Mouse (Mus musculus) midbrain, embryonic 14.5 days (tissue): ENCODE data around the gene Iqcg. TPM values are rescaled to one million over a fixed set of nuclear protein-coding genes. Genes with fewer than 3 reads are reported as not detected.
"Not testable (repeated sequence)": the region's sequence is repeated elsewhere in the genome, so short reads cannot be mapped to it uniquely, and the experiment has no call there.

ENCODE experiments used
- ATAC-seq: fragments of 200-750 bp; cut with Nextera tagmentation; 2 replicates; pipeline ENCODE4 v1.8.0; 2017; ENCODE audit warnings: moderate number of reproducible peaks, moderate library complexity; ENCODE audit not compliant: low FRiP score, low TSS enrichment
- DNase-seq: peaks from one replicate; pipeline ENCODE4 v3.0.0-alpha.2; 2015
- H3K27ac ChIP-seq: fragments of 300-500 bp; sonication (generic); replicated peaks from 2 replicates; pipeline ENCODE4 v1.5.1; 2014; ENCODE audit warnings: mild to moderate bottlenecking, low read depth, low read length, moderate library complexity
- H3K27me3 ChIP-seq: fragments of 300-500 bp; sonication (generic); 2 replicates; pipeline ENCODE4 v1.6.1; 2014; ENCODE audit warnings: low read length, control low read depth, mixed read lengths; ENCODE audit not compliant: control insufficient read depth, insufficient read depth
- H3K36me3 ChIP-seq: fragments of 300-500 bp; sonication (generic); 2 replicates; pipeline ENCODE4 v1.6.1; 2014; ENCODE audit warnings: low read length, control low read depth; ENCODE audit not compliant: control insufficient read depth, insufficient read depth
- H3K4me1 ChIP-seq: fragments of 300-500 bp; sonication (generic); 2 replicates; pipeline ENCODE4 v1.6.1; 2014; ENCODE audit warnings: mild to moderate bottlenecking, antibody characterized with exemption, low read length, control low read depth; ENCODE audit not compliant: control insufficient read depth, insufficient read depth
- H3K4me2 ChIP-seq: fragments of 300-500 bp; sonication (generic); 2 replicates; pipeline ENCODE4 v1.6.1; 2014; ENCODE audit warnings: mild to moderate bottlenecking, low read length, moderate library complexity
- H3K4me3 ChIP-seq: fragments of 300-500 bp; sonication (generic); replicated peaks from 2 replicates; pipeline ENCODE4 v1.5.1; 2014; ENCODE audit warnings: low read depth, low read length
- H3K9ac ChIP-seq: fragments of 300-500 bp; sonication (generic); replicated peaks from 2 replicates; pipeline ENCODE4 v1.6.1; 2014; ENCODE audit warnings: mild to moderate bottlenecking, low read length, moderate library complexity
- H3K9me3 ChIP-seq: fragments of 300-500 bp; sonication (generic); 2 replicates; pipeline ENCODE4 v1.6.1; 2016; ENCODE audit warnings: low read length, control low read depth, mixed read lengths; ENCODE audit not compliant: control insufficient read depth
- WGBS: fragments of 180-500 bp; shearing (Covaris S2); extraction: QIAGEN DNeasy Blood & Tissue Kit; methylation state at CpG from one replicate; pipeline ENCODE4 v1.1.7; 2014; 5-methylcytosine and 5-hydroxymethylcytosine counted together
- polyA plus RNA-seq: library from polyadenylated mRNA; unstranded; fragments of >200 nt; fragmentation: Nextera tagmentation; extraction: Ambion mirVana; gene quantifications from 2 replicates; pipeline ENCODE4 v1.2.1, GENCODE M21; 2014

Iqcg gene
- polyA plus RNA-seq, 1 experiment from 2014 or later, result 6.2 TPM

- no peaks in the 10 kb centered on the region for H3K27me3 ChIP-seq
- H3K9ac ChIP-seq, result no peak overlapping the region
- H3K27ac ChIP-seq, result no peak overlapping the region
- H3K4me3 ChIP-seq, result no peak overlapping the region
- ATAC-seq, result no peak
- H3K4me1 ChIP-seq, result peaks cover 27% of the 10 kb centered on the region
- no peak overlapping the region for H3K4me2 ChIP-seq
- 97% methylated on average over 1 of the region's 1 CpGs for WGBS
- DNase-seq, result no peak
- no peaks in the 10 kb centered on the region for H3K9me3 ChIP-seq
- peaks cover 35% of the 10 kb centered on the region for H3K36me3 ChIP-seq
These were observed 3.5 kb upstream of the Iqcg start for GRCm38 (mm10) chr16:33059471-33059870.

DNA sequence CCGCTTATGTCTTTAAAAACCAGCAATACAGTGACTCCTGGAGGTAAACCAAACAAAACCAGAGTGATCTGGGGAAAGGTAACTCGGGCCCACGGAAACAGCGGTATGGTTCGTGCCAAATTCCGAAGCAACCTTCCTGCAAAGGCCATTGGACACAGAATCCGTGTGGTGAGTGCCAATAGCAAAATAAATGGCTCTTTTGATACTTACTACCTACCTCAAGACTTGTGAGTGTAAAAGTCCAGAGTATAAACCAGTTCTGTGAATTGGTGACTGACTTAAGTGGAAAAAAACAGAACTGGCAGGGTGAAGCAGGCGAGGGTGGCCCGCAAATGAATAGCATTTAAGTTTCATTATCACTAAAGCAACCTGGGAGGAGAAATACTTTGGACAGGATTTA, 2.6 kb upstream of the Iqcg start:
- H3K4me2 ChIP-seq, ATAC-seq, H3K27ac ChIP-seq, H3K27me3 ChIP-seq, DNase-seq, H3K9me3 ChIP-seq, H3K4me3 ChIP-seq, H3K9ac ChIP-seq: not testable (repeated sequence)
- WGBS, result 95% methylated on average over 9 of the region's 9 CpGs
- Histone ChIP-seq H3K36me3 (peaks cover 35% of the 10 kb centered on the region), H3K4me1 (peaks cover 23% of the 10 kb centered on the region)

DNA sequence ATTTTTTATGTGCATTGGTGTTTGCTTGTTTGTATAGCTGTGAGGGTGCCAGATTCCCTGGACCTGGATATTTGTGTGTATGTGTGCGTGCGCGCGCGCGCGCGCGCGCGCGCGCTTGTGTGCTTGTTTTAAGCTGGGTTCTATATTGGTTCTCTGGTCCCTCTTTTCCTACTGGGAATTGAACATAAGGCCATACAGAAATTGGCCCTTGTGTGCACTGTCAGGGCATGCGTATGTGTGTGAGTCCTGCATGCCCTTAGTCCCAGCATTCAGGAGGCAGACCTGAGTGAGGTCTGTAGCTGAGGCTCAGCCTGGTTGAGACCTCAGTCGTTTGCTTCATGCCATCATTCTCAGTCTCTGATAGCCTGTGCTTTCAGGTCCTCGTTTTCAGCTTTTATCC, 2.0 kb upstream of the Iqcg start:
- no peak for ATAC-seq
- Histone ChIP-seq H3K4me2 (peak overlapping the region; percentile 88), H3K9ac (no peak overlapping the region; the same call in 1 of the 2 replicates), H3K4me1 (peaks cover 16% of the 10 kb centered on the region), H3K9me3 (no peaks in the 10 kb centered on the region), H3K27ac (no peak overlapping the region), H3K4me3 (peak overlapping the region; percentile 95; the same call in 1 of the 2 replicates), H3K27me3 (no peaks in the 10 kb centered on the region), H3K36me3 (peaks cover 35% of the 10 kb centered on the region)
- 93% methylated on average over 16 of the region's 16 CpGs for WGBS
- DNase-seq, result no peak

- no peaks in the 10 kb centered on the region for H3K9me3 ChIP-seq
- peak overlapping the region; percentile 71 for H3K9ac ChIP-seq
- H3K4me1 ChIP-seq, result peaks cover 12% of the 10 kb centered on the region
- peak overlapping the region; percentile 88 for H3K4me2 ChIP-seq
- DNase-seq (no peak), ATAC-seq (peak; percentile 57)
- H3K27ac ChIP-seq, result peak overlapping the region; percentile 85
- peak overlapping the region; percentile 95 for H3K4me3 ChIP-seq
- no peaks in the 10 kb centered on the region for H3K27me3 ChIP-seq
- H3K36me3 ChIP-seq, result peaks cover 35% of the 10 kb centered on the region
- WGBS, result under 1% methylated on average over 24 of the region's 24 CpGs
These were observed 768 bp upstream of the Iqcg start for GRCm38 (mm10) chr16:33056786-33057185.

GRCm38 (mm10) chr16:33055655-33056054, 363 bp downstream of the Iqcg start:
- WGBS, result 19% methylated on average over 10 of the region's 10 CpGs
- 0 out of 2 replicates have a peak, but pooled peaks have one; percentile 21 for ATAC-seq
- no peaks in the 10 kb centered on the region for H3K9me3 ChIP-seq
- H3K27ac ChIP-seq, result no peak overlapping the region
- H3K9ac ChIP-seq, result peak overlapping the region; percentile 39; the same call in 1 of the 2 replicates
- no peaks in the 10 kb centered on the region for H3K27me3 ChIP-seq
- H3K4me3 ChIP-seq, result peak overlapping the region; percentile 95
- H3K4me2 ChIP-seq, result peak overlapping the region; percentile 88
- peaks cover 9% of the 10 kb centered on the region; the same call in 1 of the 2 replicates for H3K4me1 ChIP-seq
- H3K36me3 ChIP-seq, result peaks cover 29% of the 10 kb centered on the region
- no peak for DNase-seq

- WGBS, result 91% methylated on average over 2 of the region's 2 CpGs
- DNase-seq, H3K27me3 ChIP-seq, H3K9me3 ChIP-seq, H3K4me2 ChIP-seq, H3K9ac ChIP-seq, H3K4me3 ChIP-seq, H3K27ac ChIP-seq, H3K4me1 ChIP-seq, ATAC-seq: not testable (repeated sequence)
- peaks cover 22% of the 10 kb centered on the region for H3K36me3 ChIP-seq
These were observed 1.1 kb downstream of the Iqcg start for GRCm38 (mm10) chr16:33054927-33055326.

- Histone ChIP-seq H3K4me2 (no peak overlapping the region), H3K4me3 (no peak overlapping the region), H3K27ac (no peak overlapping the region), H3K9me3 (no peaks in the 10 kb centered on the region), H3K27me3 (no peaks in the 10 kb centered on the region), H3K36me3 (peaks cover 7% of the 10 kb centered on the region), H3K4me1 (peaks cover 7% of the 10 kb centered on the region; the same call in 1 of the 2 replicates), H3K9ac (no peak overlapping the region)
- ATAC-seq (no peak), DNase-seq (no peak)
- 82% methylated on average over 5 of the region's 5 CpGs for WGBS
These were observed 2.9 kb downstream of the Iqcg start for GRCm38 (mm10) chr16:33053141-33053540.

DNA sequence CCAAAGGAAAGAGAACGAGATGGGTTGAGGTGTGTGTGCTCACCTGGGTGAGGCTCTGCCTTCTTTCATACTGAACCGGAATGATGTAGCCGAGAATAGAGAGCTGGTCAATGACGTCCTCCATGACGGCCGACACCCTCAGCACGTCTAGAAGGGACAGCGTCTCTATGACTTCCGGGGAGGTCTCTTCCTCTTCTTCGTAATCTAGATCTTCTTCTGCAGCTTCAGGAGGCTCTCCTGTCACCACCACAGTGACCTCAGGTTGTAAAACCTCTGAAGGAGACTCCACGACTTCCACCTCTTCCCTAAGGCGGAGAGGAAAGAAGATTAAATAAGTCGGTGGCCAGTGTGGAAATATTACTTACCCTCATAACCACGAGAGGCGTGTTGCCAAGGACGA, 6.2 kb downstream of the Iqcg start:
- no peaks in the 10 kb centered on the region for H3K9me3 ChIP-seq
- no peak for DNase-seq
- ATAC-seq, result no peak
- H3K4me1 ChIP-seq, result no peaks in the 10 kb centered on the region
- no peaks in the 10 kb centered on the region for H3K27me3 ChIP-seq
- no peak overlapping the region for H3K4me2 ChIP-seq
- H3K9ac ChIP-seq, result no peak overlapping the region
- 96% methylated on average over 16 of the region's 16 CpGs for WGBS
- H3K4me3 ChIP-seq, result no peak overlapping the region
- no peak overlapping the region for H3K27ac ChIP-seq
- H3K36me3 ChIP-seq, result 0 out of 2 replicates have a peak, but pooled peaks cover 3% of the 10 kb centered on the region

- Histone ChIP-seq H3K4me3 (no peak overlapping the region), H3K4me2 (no peak overlapping the region), H3K4me1 (no peaks in the 10 kb centered on the region), H3K27me3 (no peaks in the 10 kb centered on the region), H3K9me3 (no peaks in the 10 kb centered on the region), H3K9ac (no peak overlapping the region), H3K36me3 (0 out of 2 replicates have a peak, but pooled peaks cover 3% of the 10 kb centered on the region), H3K27ac (no peak overlapping the region)
- ATAC-seq, result no peak
- 81% methylated on average over 2 of the region's 2 CpGs for WGBS
- DNase-seq, result no peak
These were observed 7.3 kb downstream of the Iqcg start for GRCm38 (mm10) chr16:33048686-33049085.
